Mouse (Mus musculus) hindbrain, postnatal 0 days (tissue): ENCODE results near the gene Rbms1. TPM values are rescaled to one million over a fixed set of nuclear protein-coding genes. Genes with fewer than 3 reads are reported as not detected.

Experiments used
- ATAC-seq: fragments of 200-750 bp; cut with Nextera tagmentation; 2 replicates; pipeline ENCODE4 v1.8.0; 2017; ENCODE audit warnings: mild to moderate bottlenecking, moderate TSS enrichment, moderate library complexity
- DNase-seq: peaks from one replicate; pipeline ENCODE4 v3.0.0-alpha.2; 2015; ENCODE audit warnings: low spot score
- H3K27ac ChIP-seq: fragments of 300-500 bp; sonication (generic); 2 replicates; pipeline ENCODE4 v1.5.1; 2014; ENCODE audit warnings: mild to moderate bottlenecking
- H3K27me3 ChIP-seq: fragments of 300-500 bp; sonication (generic); 2 replicates; pipeline ENCODE4 v1.6.1; 2014; ENCODE audit warnings: low read length, mixed read lengths; ENCODE audit not compliant: insufficient read depth
- H3K36me3 ChIP-seq: fragments of 300-500 bp; sonication (generic); 2 replicates; pipeline ENCODE4 v1.6.1; 2014; ENCODE audit warnings: low read length, mixed read lengths; ENCODE audit not compliant: insufficient read depth
- H3K4me1 ChIP-seq: fragments of 300-500 bp; sonication (generic); 2 replicates; pipeline ENCODE4 v1.6.1; 2014; ENCODE audit warnings: antibody characterized with exemption, low read length, mixed read lengths; ENCODE audit not compliant: insufficient read depth
- H3K4me2 ChIP-seq: fragments of 300-500 bp; sonication (generic); 2 replicates; pipeline ENCODE4 v1.6.1; 2014; ENCODE audit warnings: low read depth, mild to moderate bottlenecking, low read length, moderate library complexity, mixed read lengths
- H3K4me3 ChIP-seq: fragments of 300-500 bp; sonication (generic); 2 replicates; pipeline ENCODE4 v1.5.1; 2014; ENCODE audit warnings: low read length
- H3K9ac ChIP-seq: fragments of 300-500 bp; sonication (generic); replicated peaks from 2 replicates; pipeline ENCODE4 v1.6.1; 2014; ENCODE audit warnings: mild to moderate bottlenecking, low read length, moderate library complexity, mixed read lengths
- H3K9me3 ChIP-seq: fragments of 300-500 bp; sonication (generic); 2 replicates; pipeline ENCODE4 v1.6.1; 2016; ENCODE audit warnings: low read length, mixed read lengths
- CTCF ChIP-seq: IDR thresholded peaks from 2 replicates; pipeline ENCODE4 v1.5.1; 2016; ENCODE audit warnings: antibody characterized with exemption, control low read depth, low read depth
- WGBS: fragments of 180-500 bp; shearing (Covaris S2); extraction: QIAGEN DNeasy Blood & Tissue Kit; methylation state at CpG from one replicate; pipeline ENCODE4 v1.1.7; 2014; 5-methylcytosine and 5-hydroxymethylcytosine counted together
- polyA plus RNA-seq: library from polyadenylated mRNA; unstranded; fragments of >200 nt; fragmentation: Nextera tagmentation; extraction: Ambion mirVana; gene quantifications from 2 replicates; pipeline ENCODE4 v1.2.1, GENCODE M21; 2015
- total RNA-seq: library from RNA; depleted of rRNA; stranded (reverse); fragments of >200 nt; gene quantifications from 2 replicates; pipeline ENCODE4 v1.2.3, GENCODE M21; 2014; rRNA removed

The Rbms1 gene
- total and polyA plus RNA-seq, 2 experiments from 2014 or later = 66.2 to 69.7 TPM

DNA sequence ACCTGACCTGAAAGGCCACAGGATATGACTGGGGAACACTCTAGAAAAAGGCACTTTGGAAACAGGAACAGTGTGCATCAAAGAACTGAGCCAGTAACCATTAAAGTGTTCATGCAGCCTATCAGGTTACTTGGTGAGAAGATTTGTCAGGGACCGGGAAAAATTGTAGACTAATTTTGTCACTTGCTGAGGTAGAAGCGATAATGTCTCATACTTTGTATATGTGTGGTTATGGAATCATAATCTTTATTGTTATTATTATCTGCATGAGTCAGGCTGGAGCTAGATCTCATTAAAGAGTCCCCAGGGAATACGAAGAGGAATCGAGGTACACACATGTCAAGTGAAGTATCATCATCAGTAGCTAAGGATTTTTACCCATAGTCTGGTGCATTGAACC, 262.0 kb downstream of the Rbms1 start:
- Histone ChIP-seq H3K36me3 (no peaks in the 10 kb centered on the region), H3K9me3 (no peaks in the 10 kb centered on the region), H3K27me3 (no peaks in the 10 kb centered on the region), H3K4me3 (no peak overlapping the region), H3K4me1 (no peaks in the 10 kb centered on the region), H3K27ac (no peak overlapping the region), H3K4me2 (no peak overlapping the region), H3K9ac (no peak overlapping the region)
- ATAC-seq = no peak
- 84% methylated on average over 4 of the region's 4 CpGs for WGBS
- no peak for DNase-seq
- no peak for TF ChIP-seq CTCF

Other genes starting within 250 kb of the Rbms1 start
- gene Itgb6, start 240.5 kb downstream of the Rbms1 start, total RNA-seq = 0.05 and 0.97 TPM in 2 replicates
- 0.08 TPM in 2 replicates for gene Itgb6, start 240.5 kb downstream of the Rbms1 start, polyA plus RNA-seq